Comparison of ENCODE assay signal across 26 mouse cellular contexts in the genomic region with DNA sequence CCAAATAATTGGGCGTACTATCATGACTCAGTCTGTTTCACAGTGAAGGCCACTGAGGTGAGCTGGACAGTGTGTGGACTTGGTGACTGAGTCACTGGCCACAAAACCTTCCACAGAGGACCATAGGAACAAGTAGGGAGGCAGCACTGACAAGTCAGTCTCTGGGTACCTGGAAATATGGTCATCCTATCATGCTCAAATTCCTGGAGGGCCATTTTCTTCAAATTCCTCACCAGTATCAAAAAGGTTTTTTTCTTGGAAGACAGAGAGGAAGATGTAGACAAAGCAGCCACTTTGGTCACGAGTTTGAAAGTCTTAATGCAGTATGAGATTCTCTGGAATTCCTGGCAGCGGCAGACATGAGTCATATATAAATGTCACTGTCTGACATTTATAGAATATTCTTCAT.
A peak's percentile ranks its signal among the peaks of the same experiment; 100 is the strongest.
DNase-seq lines count a peak whose midpoint lies in the region; ATAC-seq and TF ChIP-seq lines count a peak whose summit lies in the region.
"Had no signal": no experiment of that assay in that cellular context is flagged by ENCODE, and none has a peak within 500 bp of the region (broad histone marks: within the 10 kb centered on the region; RNA-seq: fewer than 3 reads in every experiment).

No protein-coding gene starts in this region.

- H3K27me3 ChIP-seq in kidney, postnatal 0 days (ENCODE audit: insufficient read depth, low read length) = no peaks in the 10 kb centered on the region
- no peaks in the 10 kb centered on the region for H3K27me3 ChIP-seq in hindbrain, embryonic 11.5 days (ENCODE audit: control insufficient read depth, insufficient read depth, low read length)
- H3K27me3 ChIP-seq: embryonic facial prominence, embryonic 12.5 days; heart, embryonic 12.5 days; midbrain, embryonic 12.5 days; neural tube, embryonic 15.5 days; stomach, embryonic 15.5 days had no signal

- no peak overlapping the region for H3K27ac ChIP-seq in kidney, postnatal 0 days
- no peak overlapping the region for H3K27ac ChIP-seq in hindbrain, embryonic 11.5 days (ENCODE audit: low read depth, low read length)
- H3K27ac ChIP-seq: embryonic facial prominence, embryonic 12.5 days; limb, embryonic 10.5 days; midbrain, embryonic 12.5 days; neural tube, embryonic 15.5 days; stomach, embryonic 15.5 days had no signal

- 70% methylated on average over 3 of the region's 3 CpGs for WGBS in kidney, postnatal 0 days
- WGBS in hindbrain, embryonic 11.5 days = 93% methylated on average over 3 of the region's 3 CpGs

- H3K9me3 ChIP-seq in kidney, postnatal 0 days (replicated peaks; ENCODE audit: low read length) = no peaks in the 10 kb centered on the region
- H3K9me3 ChIP-seq in hindbrain, embryonic 11.5 days (ENCODE audit: control insufficient read depth, low read length) = no peaks in the 10 kb centered on the region
- H3K9me3 ChIP-seq: embryonic facial prominence, embryonic 12.5 days; limb, embryonic 10.5 days; midbrain, embryonic 12.5 days; neural tube, embryonic 15.5 days; stomach, embryonic 15.5 days had no signal

- DNase-seq in adrenal gland, adult (ENCODE audit: inconsistent age in 2 of 2, low spot score in 1 of 2) = peak; percentile 66 to 85
- no peak for DNase-seq in adrenal gland, postnatal 4 days (ENCODE audit: low spot score in 2 of 2)
- peak; percentile 43 for DNase-seq in kidney, postnatal 0 days (ENCODE audit: low spot score)
- DNase-seq in kidney, postnatal 25 days = no peak
- peak; percentile 82 for DNase-seq in Muller cell, postnatal 12 days (ENCODE audit: inconsistent ontology term)
- peak; percentile 24 to 58 for DNase-seq in left cerebral cortex, postnatal 14 days (ENCODE audit: low spot score in 2 of 2)
- no peak for DNase-seq in hindbrain, embryonic 11.5 days (ENCODE audit: low spot score)
- DNase-seq in kidney, adult 11 months = no peak
- DNase-seq: cerebellum, adult 18-20 months; cerebellum, postnatal 36 days; gastrocnemius, postnatal 36 days; heart, postnatal 4 days; kidney, adult 2 months; kidney, postnatal 36 days; layer of hippocampus, adult 9-11 months; lung, embryonic 14.5 days; thymus, adult 2 months had no signal

- peaks cover 4% of the 10 kb centered on the region; the same call in 1 of the 2 replicates for H3K4me1 ChIP-seq in kidney, postnatal 0 days (replicated peaks; ENCODE audit: insufficient read depth, low read length)
- no peaks in the 10 kb centered on the region for H3K4me1 ChIP-seq in hindbrain, embryonic 11.5 days (replicated peaks; ENCODE audit: control insufficient read depth, insufficient read depth, low read length)
- H3K4me1 ChIP-seq: midbrain, embryonic 12.5 days; neural tube, embryonic 15.5 days; stomach, embryonic 15.5 days had no signal

- no peak overlapping the region for H3K4me3 ChIP-seq in kidney, postnatal 0 days (replicated peaks; ENCODE audit: low read depth, low read length)
- no peak overlapping the region for H3K4me3 ChIP-seq in hindbrain, embryonic 11.5 days (ENCODE audit: low read depth, low read length)
- H3K4me3 ChIP-seq: embryonic facial prominence, embryonic 12.5 days; heart, embryonic 12.5 days; limb, embryonic 10.5 days; midbrain, embryonic 12.5 days; neural tube, embryonic 15.5 days; stomach, embryonic 15.5 days had no signal

- intact Hi-C loops in left cerebral cortex, postnatal 14 days (cut with DNase I) = no loop called here

- no peaks in the 10 kb centered on the region for H3K36me3 ChIP-seq in kidney, postnatal 0 days (ENCODE audit: insufficient read depth, low read length)
- no peaks in the 10 kb centered on the region for H3K36me3 ChIP-seq in hindbrain, embryonic 11.5 days (ENCODE audit: control insufficient read depth, insufficient read depth, low read length)
- H3K36me3 ChIP-seq: embryonic facial prominence, embryonic 12.5 days; heart, embryonic 12.5 days; limb, embryonic 10.5 days; midbrain, embryonic 12.5 days; neural tube, embryonic 15.5 days; stomach, embryonic 15.5 days had no signal

- TF ChIP-seq CTCF in kidney, postnatal 0 days (IDR thresholded peaks at IDR 0.05; ENCODE audit: low read depth) = no peak

- H3K9ac ChIP-seq in kidney, postnatal 0 days (ENCODE audit: low read depth, low read length) = no peak overlapping the region
- no peak overlapping the region for H3K9ac ChIP-seq in hindbrain, embryonic 11.5 days (ENCODE audit: low read depth, low read length)
- H3K9ac ChIP-seq: embryonic facial prominence, embryonic 12.5 days; heart, embryonic 12.5 days; lung, embryonic 14.5 days; midbrain, embryonic 12.5 days; neural tube, embryonic 15.5 days; stomach, embryonic 15.5 days had no signal

- H3K4me2 ChIP-seq in kidney, postnatal 0 days (ENCODE audit: low read length) = no peak overlapping the region
- H3K4me2 ChIP-seq in hindbrain, embryonic 11.5 days (replicated peaks; ENCODE audit: low read depth, low read length) = no peak overlapping the region
- H3K4me2 ChIP-seq: embryonic facial prominence, embryonic 12.5 days; heart, embryonic 12.5 days; liver, embryonic 11.5 days; lung, embryonic 14.5 days; midbrain, embryonic 12.5 days; neural tube, embryonic 15.5 days; stomach, embryonic 15.5 days had no signal

- no peak for ATAC-seq in kidney, postnatal 0 days (replicated peaks; ENCODE audit: low FRiP score, low read depth)
- ATAC-seq in hindbrain, embryonic 11.5 days (ENCODE audit: low FRiP score) = no peak
- ATAC-seq: activated CD4-positive, CD25-positive, alpha-beta regulatory T cell, adult 4 months; forebrain, embryonic 16.5 days had no signal

Comparison
In these comparisons a context has a peak if more than half of its experiments do, and no peak if none do; other contexts are left out.
1. DNase-seq: peak in adrenal gland, adult (2 of 2), kidney, postnatal 0 days (single experiment), Muller cell, postnatal 12 days (single experiment) and left cerebral cortex, postnatal 14 days (2 of 2); none in adrenal gland, postnatal 4 days (0 of 2), kidney, postnatal 25 days (0 of 2), hindbrain, embryonic 11.5 days (single experiment) and kidney, adult 11 months (single experiment).